In genomic region chr1:96872361-96872693, GRCm38 (mm10) we compare ENCODE assay signal across 8 mouse cellular contexts. TPM values are rescaled to one million over a fixed set of nuclear protein-coding genes. Genes with fewer than 3 reads are reported as not detected.
DNase-seq lines count a peak whose midpoint lies in the region; ATAC-seq and TF ChIP-seq lines count a peak whose summit lies in the region.
"Had no signal": no experiment of that assay in that cellular context is flagged by ENCODE, and none has a peak within 500 bp of the region (broad histone marks: within the 10 kb centered on the region; RNA-seq: fewer than 3 reads in every experiment).

No protein-coding gene starts in this region.

- WGBS in lung, embryonic 15.5 days = 1% methylated on average over 10 of the region's 10 CpGs
- WGBS in forebrain, embryonic 11.5 days = 4% methylated on average over 10 of the region's 10 CpGs
- under 1% methylated on average over 10 of the region's 10 CpGs for WGBS in intestine, postnatal 0 days
- WGBS in neural tube, embryonic 14.5 days = 6% methylated on average over 10 of the region's 10 CpGs

- H3K4me3 ChIP-seq in lung, embryonic 15.5 days = peak overlapping the region; percentile 51
- peak overlapping the region; percentile 48 for H3K4me3 ChIP-seq in forebrain, embryonic 11.5 days (ENCODE audit: low read depth, low read length)
- peak overlapping the region; percentile 48 for H3K4me3 ChIP-seq in intestine, postnatal 0 days (ENCODE audit: low read depth, low read length)
- H3K4me3 ChIP-seq in neural tube, embryonic 14.5 days (ENCODE audit: low read depth, low read length) = peak overlapping the region; percentile 56

- peak overlapping the region; percentile 44; the same call in 1 of the 2 replicates for H3K9ac ChIP-seq in lung, embryonic 15.5 days
- H3K9ac ChIP-seq in forebrain, embryonic 11.5 days (ENCODE audit: low read length) = peak overlapping the region; percentile 4; the same call in 1 of the 2 replicates
- H3K9ac ChIP-seq in intestine, postnatal 0 days (ENCODE audit: low read depth, low read length) = 0 out of 2 replicates have a peak overlapping the region, but pooled peaks have one; percentile 26
- peak overlapping the region; percentile 61 for H3K9ac ChIP-seq in neural tube, embryonic 14.5 days (replicated peaks; ENCODE audit: low read depth, low read length)

- DNase-seq in lung, adult 18-20 months = no peak
- DNase-seq in forebrain, embryonic 11.5 days (ENCODE audit: low spot score) = no peak
- no peak for DNase-seq in right cerebral cortex, postnatal 14 days
- no peak for DNase-seq in left cerebral cortex, adult 8-10 months (ENCODE audit: low spot score in 2 of 2)

- 0 out of 2 replicates have a peak, but pooled peaks cover 4% of the 10 kb centered on the region for H3K4me1 ChIP-seq in lung, embryonic 15.5 days
- no peaks in the 10 kb centered on the region; the same call in 1 of the 2 replicates for H3K4me1 ChIP-seq in forebrain, embryonic 11.5 days (replicated peaks; ENCODE audit: control insufficient read depth, insufficient read depth, low read length)
- H3K4me1 ChIP-seq in intestine, postnatal 0 days (replicated peaks; ENCODE audit: control insufficient read depth, insufficient read depth, low read length) = no peaks in the 10 kb centered on the region
- H3K4me1 ChIP-seq in neural tube, embryonic 14.5 days (ENCODE audit: control insufficient read depth, insufficient read depth, low read length) = 0 out of 2 replicates have a peak, but pooled peaks cover 3% of the 10 kb centered on the region

- no peaks in the 10 kb centered on the region for H3K9me3 ChIP-seq in lung, embryonic 15.5 days
- H3K9me3 ChIP-seq in forebrain, embryonic 11.5 days (ENCODE audit: control insufficient read depth, low read length) = no peaks in the 10 kb centered on the region
- no peaks in the 10 kb centered on the region for H3K9me3 ChIP-seq in intestine, postnatal 0 days (ENCODE audit: control insufficient read depth)
- H3K9me3 ChIP-seq in neural tube, embryonic 14.5 days (ENCODE audit: control insufficient read depth, low read length) = no peaks in the 10 kb centered on the region

- peak; percentile 4; the same call in 1 of the 2 replicates for ATAC-seq in lung, embryonic 15.5 days (ENCODE audit: borderline replicate concordance, extremely low read depth, low FRiP score, low TSS enrichment)
- no peak for ATAC-seq in forebrain, embryonic 11.5 days (replicated peaks; ENCODE audit: low FRiP score)
- no peak; the same call in 1 of the 2 replicates for ATAC-seq in intestine, postnatal 0 days
- no peak for ATAC-seq in neural tube, embryonic 14.5 days (ENCODE audit: low read depth)

- no peaks in the 10 kb centered on the region for H3K36me3 ChIP-seq in lung, embryonic 15.5 days
- no peaks in the 10 kb centered on the region for H3K36me3 ChIP-seq in forebrain, embryonic 11.5 days (ENCODE audit: control insufficient read depth, insufficient read depth, low read length)
- H3K36me3 ChIP-seq in intestine, postnatal 0 days (ENCODE audit: control insufficient read depth, insufficient read depth) = no peaks in the 10 kb centered on the region
- H3K36me3 ChIP-seq in neural tube, embryonic 14.5 days (ENCODE audit: control insufficient read depth, insufficient read depth, low read length) = no peaks in the 10 kb centered on the region

- H3K27me3 ChIP-seq in lung, embryonic 15.5 days = no peaks in the 10 kb centered on the region
- H3K27me3 ChIP-seq in forebrain, embryonic 11.5 days (ENCODE audit: control insufficient read depth, insufficient read depth, low read length) = no peaks in the 10 kb centered on the region
- no peaks in the 10 kb centered on the region for H3K27me3 ChIP-seq in intestine, postnatal 0 days (replicated peaks; ENCODE audit: control insufficient read depth, insufficient read depth, low read length)
- no peaks in the 10 kb centered on the region for H3K27me3 ChIP-seq in neural tube, embryonic 14.5 days (ENCODE audit: control insufficient read depth, insufficient read depth, low read length)

- no peak overlapping the region for H3K27ac ChIP-seq in lung, embryonic 15.5 days
- no peak overlapping the region for H3K27ac ChIP-seq in forebrain, embryonic 11.5 days (ENCODE audit: low read depth, low read length)
- H3K27ac ChIP-seq in intestine, postnatal 0 days (ENCODE audit: low read depth, low read length) = no peak overlapping the region
- H3K27ac ChIP-seq in neural tube, embryonic 14.5 days (ENCODE audit: low read depth, low read length) = no peak overlapping the region

- H3K4me2 ChIP-seq in lung, embryonic 15.5 days = peak overlapping the region; percentile 86
- H3K4me2 ChIP-seq in forebrain, embryonic 11.5 days (ENCODE audit: low read depth, low read length, severe bottlenecking) = peak overlapping the region; percentile 81
- H3K4me2 ChIP-seq in intestine, postnatal 0 days (replicated peaks; ENCODE audit: low read depth) = peak overlapping the region; percentile 89
- H3K4me2 ChIP-seq in neural tube, embryonic 14.5 days (ENCODE audit: low read depth, low read length) = peak overlapping the region; percentile 95

- no peak for TF ChIP-seq CTCF in intestine, postnatal 0 days (IDR thresholded peaks at IDR 0.05; ENCODE audit: low read depth)

RNA-seq across cellular contexts. Expression of gene Slco4c1, which starts 0.4 kb away (rescaled TPM):
- 6.6 and 7.9 TPM in 2 replicates for polyA plus RNA-seq in lung, embryonic 15.5 days (2015; fragmentation: Nextera tagmentation; extraction: Ambion mirVana)
- polyA plus RNA-seq in forebrain, embryonic 11.5 days (2014; fragmentation: Nextera tagmentation; extraction: Ambion mirVana) = 0.07 TPM in 1 of 2 replicates, not detected in the other
- 0.14 and 0.26 TPM in 2 replicates for polyA plus RNA-seq in intestine, postnatal 0 days (2015; fragmentation: Nextera tagmentation; extraction: Ambion mirVana)
- polyA plus RNA-seq in neural tube, embryonic 14.5 days (2014; fragmentation: Nextera tagmentation; extraction: Ambion mirVana) = 0.68 and 1.6 TPM in 2 replicates
- total RNA-seq in left cerebral cortex, adult 8-10 months (2022) = 1 to 10 TPM; 1.7 to 2.3 (median 2.0) TPM
- total RNA-seq: adrenal gland, postnatal 36 days had no signal

Comparison
In these comparisons a context has a peak if more than half of its experiments do, and no peak if none do; other contexts are left out.
1. H3K9ac ChIP-seq: peak in every context shown above with its lines; median percentile 61 in neural tube, embryonic 14.5 days; 44 in lung, embryonic 15.5 days; 26 in intestine, postnatal 0 days; 4 in forebrain, embryonic 11.5 days.